Mouse (Mus musculus): ENCODE data around the gene Hrk.
A peak's percentile ranks its signal among the peaks of the same experiment; 100 is the strongest.

Hrk gene

GRCm38 (mm10) chr5:118164581-118164980 is at the start of gene Hrk:
Gene Hrk (plus strand): TSS chr5:118164648.
- DNase-seq (ENCODE audit: low spot score), result no peak

GRCm38 (mm10) chr5:118118351-118118750 is 46.1 kb upstream of the Hrk start:
- DNase-seq (ENCODE audit: low spot score), result no peak

- DNase-seq (ENCODE audit: low spot score), result no peak
These were observed 45.5 kb upstream of the Hrk start for GRCm38 (mm10) chr5:118118922-118119321.

- DNase-seq (ENCODE audit: low spot score), result no peak
These were observed 43.8 kb upstream of the Hrk start for GRCm38 (mm10) chr5:118120670-118121069.

GRCm38 (mm10) chr5:118121928-118122327 is 42.5 kb upstream of the Hrk start:
- DNase-seq (ENCODE audit: low spot score), result no peak

- DNase-seq (ENCODE audit: low spot score), result no peak
These were observed 41.4 kb upstream of the Hrk start for GRCm38 (mm10) chr5:118123096-118123495.

- DNase-seq (ENCODE audit: low spot score), result no peak
These were observed 37.8 kb upstream of the Hrk start for GRCm38 (mm10) chr5:118126671-118127070.

GRCm38 (mm10) chr5:118128208-118128607 is 36.2 kb upstream of the Hrk start:
- no peak for DNase-seq (ENCODE audit: low spot score)

GRCm38 (mm10) chr5:118128651-118129050 is 35.8 kb upstream of the Hrk start:
- no peak for DNase-seq (ENCODE audit: low spot score)

- DNase-seq (ENCODE audit: low spot score), result no peak
These were observed 28.1 kb upstream of the Hrk start for GRCm38 (mm10) chr5:118136391-118136790.

- no peak for DNase-seq (ENCODE audit: low spot score)
These were observed 24.8 kb upstream of the Hrk start for GRCm38 (mm10) chr5:118139630-118140029.

- DNase-seq (ENCODE audit: low spot score), result no peak
These were observed 22.0 kb upstream of the Hrk start for GRCm38 (mm10) chr5:118142471-118142870.

- no peak for DNase-seq (ENCODE audit: low spot score)
These were observed 21.0 kb upstream of the Hrk start for GRCm38 (mm10) chr5:118143211-118144026.

GRCm38 (mm10) chr5:118144327-118144726 is 20.1 kb upstream of the Hrk start:
- DNase-seq (ENCODE audit: low spot score), result no peak

GRCm38 (mm10) chr5:118144770-118145169 is 19.7 kb upstream of the Hrk start:
- DNase-seq (ENCODE audit: low spot score), result no peak

GRCm38 (mm10) chr5:118145458-118145857 is 19.0 kb upstream of the Hrk start:
- DNase-seq (ENCODE audit: low spot score), result no peak

- DNase-seq (ENCODE audit: low spot score), result no peak
These were observed 18.3 kb upstream of the Hrk start for GRCm38 (mm10) chr5:118145999-118146679.

GRCm38 (mm10) chr5:118147264-118147663 is 17.2 kb upstream of the Hrk start:
- no peak for DNase-seq (ENCODE audit: low spot score)

- DNase-seq (ENCODE audit: low spot score), result no peak
These were observed 14.7 kb upstream of the Hrk start for GRCm38 (mm10) chr5:118149711-118150110.

- DNase-seq (ENCODE audit: low spot score), result peak; percentile 62
These were observed 9.4 kb upstream of the Hrk start, which contains the start of gene Fbxw8 for GRCm38 (mm10) chr5:118154839-118155564. Gene Fbxw8 (minus strand): TSS chr5:118155464.

GRCm38 (mm10) chr5:118155565-118155947 is 8.9 kb upstream of the Hrk start:
- no peak for DNase-seq (ENCODE audit: low spot score)

GRCm38 (mm10) chr5:118156976-118157375 is 7.5 kb upstream of the Hrk start:
- DNase-seq (ENCODE audit: low spot score), result no peak

GRCm38 (mm10) chr5:118160691-118161090 is 3.8 kb upstream of the Hrk start:
- DNase-seq (ENCODE audit: low spot score), result no peak

Data from left cerebral cortex, adult 11 months (tissue).